Mouse (Mus musculus): Measurements from ENCODE around the gene 1700022I11Rik. TPM values are rescaled to one million over a fixed set of nuclear protein-coding genes. Genes with fewer than 3 reads are reported as not detected.
A peak's percentile ranks its signal among the peaks of the same experiment; 100 is the strongest.

1700022I11Rik gene
- polyA plus RNA-seq, 1 experiment from 2014 or later, result 0.47 TPM

DNA sequence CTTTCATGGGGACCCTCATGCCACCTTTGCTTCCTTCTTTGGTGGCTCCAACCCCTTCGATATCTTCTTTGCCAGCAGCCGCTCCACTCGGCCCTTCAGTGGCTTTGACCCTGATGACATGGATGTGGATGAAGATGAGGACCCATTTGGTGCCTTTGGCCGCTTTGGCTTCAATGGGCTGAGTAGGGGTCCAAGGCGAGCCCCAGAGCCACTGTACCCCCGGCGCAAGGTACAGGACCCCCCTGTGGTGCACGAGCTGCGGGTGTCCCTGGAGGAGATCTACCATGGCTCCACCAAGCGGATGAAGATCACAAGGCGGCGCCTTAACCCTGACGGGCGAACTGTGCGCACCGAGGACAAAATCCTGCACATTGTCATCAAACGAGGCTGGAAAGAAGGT, 12.8 kb upstream of the 1700022I11Rik start:
- peaks cover 19% of the 10 kb centered on the region for H3K4me1 ChIP-seq (ENCODE audit: control insufficient read depth, insufficient read depth, low read length)
- WGBS, result 95% methylated on average over 17 of the region's 17 CpGs

GRCm38 (mm10) chr4:42957306-42957705, 12.1 kb upstream of the 1700022I11Rik start:
- no peak overlapping the region for H3K27ac ChIP-seq (ENCODE audit: low read depth, low read length)
- peaks cover 54% of the 10 kb centered on the region for H3K36me3 ChIP-seq (ENCODE audit: control insufficient read depth, insufficient read depth, low read length)
- H3K27me3 ChIP-seq (replicated peaks; ENCODE audit: control insufficient read depth, insufficient read depth, low read length), result no peaks in the 10 kb centered on the region
- H3K4me1 ChIP-seq (ENCODE audit: control insufficient read depth, insufficient read depth, low read length), result peaks cover 11% of the 10 kb centered on the region
- DNase-seq (ENCODE audit: low spot score) (no peak), ATAC-seq (no peak)
- H3K4me3 ChIP-seq (ENCODE audit: low read depth, low read length), result no peak overlapping the region
- whole genome bisulfite sequencing, result 77% methylated on average over 11 of the region's 11 CpGs
- H3K9me3 ChIP-seq (replicated peaks; ENCODE audit: control insufficient read depth, low read length), result no peaks in the 10 kb centered on the region
- no peak overlapping the region for H3K9ac ChIP-seq (ENCODE audit: low read length)
- H3K4me2 ChIP-seq (ENCODE audit: low read length), result no peak overlapping the region

More for the DNA sequence above, 12.8 kb upstream of the 1700022I11Rik start:
- Histone ChIP-seq H3K36me3 (ENCODE audit: control insufficient read depth, insufficient read depth, low read length) (peaks cover 57% of the 10 kb centered on the region), H3K4me3 (ENCODE audit: low read depth, low read length) (no peak overlapping the region), H3K9me3 (replicated peaks; ENCODE audit: control insufficient read depth, low read length) (no peaks in the 10 kb centered on the region), H3K27ac (ENCODE audit: low read depth, low read length) (no peak overlapping the region), H3K4me2 (ENCODE audit: low read length) (no peak overlapping the region), H3K27me3 (replicated peaks; ENCODE audit: control insufficient read depth, insufficient read depth, low read length) (no peaks in the 10 kb centered on the region), H3K9ac (ENCODE audit: low read length) (no peak overlapping the region)
- DNase-seq (ENCODE audit: low spot score) (no peak), ATAC-seq (no peak)

GRCm38 (mm10) chr4:42957979-42958378, 11.4 kb upstream of the 1700022I11Rik start:
- Histone ChIP-seq H3K36me3 (ENCODE audit: control insufficient read depth, insufficient read depth, low read length) (peaks cover 53% of the 10 kb centered on the region), H3K9me3 (replicated peaks; ENCODE audit: control insufficient read depth, low read length) (no peaks in the 10 kb centered on the region)
- 87% methylated on average over 8 of the region's 8 CpGs for WGBS

DNA sequence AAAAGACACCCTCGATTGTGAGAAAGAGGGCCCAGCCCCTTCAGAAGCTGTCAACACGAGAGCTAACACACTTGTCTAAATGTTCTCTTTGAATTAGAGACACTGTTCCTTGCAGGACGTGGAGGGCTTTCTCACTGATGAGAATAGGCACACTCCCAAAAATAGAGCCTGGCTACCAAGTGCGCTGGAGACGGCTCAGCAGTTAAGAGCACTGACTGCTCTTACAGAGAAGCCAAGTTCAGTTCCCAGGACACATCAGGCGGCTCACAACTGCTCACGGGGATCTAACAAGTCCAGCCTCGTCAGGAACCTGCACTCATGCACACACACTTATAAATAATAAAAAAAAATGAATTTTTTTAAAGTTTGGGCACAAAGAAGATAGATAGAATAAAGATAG, 10.5 kb upstream of the 1700022I11Rik start:
- no peak for DNase-seq (ENCODE audit: low spot score)
- H3K27ac ChIP-seq (ENCODE audit: low read depth, low read length), result no peak overlapping the region

More at GRCm38 (mm10) chr4:42957979-42958378, 11.4 kb upstream of the 1700022I11Rik start:
- no peak for DNase-seq (ENCODE audit: low spot score)
- Histone ChIP-seq H3K27me3 (replicated peaks; ENCODE audit: control insufficient read depth, insufficient read depth, low read length) (no peaks in the 10 kb centered on the region), H3K4me3 (ENCODE audit: low read depth, low read length) (no peak overlapping the region), H3K27ac (ENCODE audit: low read depth, low read length) (no peak overlapping the region; the same call in 1 of the 2 replicates), H3K4me1 (ENCODE audit: control insufficient read depth, insufficient read depth, low read length) (peaks cover 5% of the 10 kb centered on the region), H3K9ac (ENCODE audit: low read length) (no peak overlapping the region), H3K4me2 (ENCODE audit: low read length) (no peak overlapping the region)
- ATAC-seq, result no peak

GRCm38 (mm10) chr4:42959382-42959781, 10.0 kb upstream of the 1700022I11Rik start:
- H3K27me3 ChIP-seq (replicated peaks; ENCODE audit: control insufficient read depth, insufficient read depth, low read length), result no peaks in the 10 kb centered on the region

More for the DNA sequence above, 10.5 kb upstream of the 1700022I11Rik start:
- ATAC-seq, result no peak
- Histone ChIP-seq H3K36me3 (ENCODE audit: control insufficient read depth, insufficient read depth, low read length) (peaks cover 50% of the 10 kb centered on the region), H3K9me3 (replicated peaks; ENCODE audit: control insufficient read depth, low read length) (no peaks in the 10 kb centered on the region), H3K9ac (ENCODE audit: low read length) (no peak overlapping the region), H3K4me2 (ENCODE audit: low read length) (no peak overlapping the region), H3K27me3 (replicated peaks; ENCODE audit: control insufficient read depth, insufficient read depth, low read length) (no peaks in the 10 kb centered on the region), H3K4me1 (ENCODE audit: control insufficient read depth, insufficient read depth, low read length) (no peaks in the 10 kb centered on the region), H3K4me3 (ENCODE audit: low read depth, low read length) (no peak overlapping the region)
- WGBS, result 71% methylated on average over 8 of the region's 8 CpGs

GRCm38 (mm10) chr4:42961592-42961991, 7.8 kb upstream of the 1700022I11Rik start:
- 31% methylated on average over 4 of the region's 4 CpGs for WGBS
- Histone ChIP-seq H3K9me3 (replicated peaks; ENCODE audit: control insufficient read depth, low read length) (no peaks in the 10 kb centered on the region), H3K9ac (ENCODE audit: low read length) (no peak overlapping the region), H3K4me2 (ENCODE audit: low read length) (no peak overlapping the region), H3K4me1 (ENCODE audit: control insufficient read depth, insufficient read depth, low read length) (no peaks in the 10 kb centered on the region), H3K27me3 (replicated peaks; ENCODE audit: control insufficient read depth, insufficient read depth, low read length) (no peaks in the 10 kb centered on the region), H3K27ac (ENCODE audit: low read depth, low read length) (no peak overlapping the region), H3K4me3 (ENCODE audit: low read depth, low read length) (no peak overlapping the region), H3K36me3 (ENCODE audit: control insufficient read depth, insufficient read depth, low read length) (peaks cover 28% of the 10 kb centered on the region)
- DNase-seq (ENCODE audit: low spot score) (peak; percentile 76), ATAC-seq (no peak)

More at GRCm38 (mm10) chr4:42959382-42959781, 10.0 kb upstream of the 1700022I11Rik start:
- H3K4me1 ChIP-seq (ENCODE audit: control insufficient read depth, insufficient read depth, low read length), result no peaks in the 10 kb centered on the region
- WGBS, result 78% methylated on average over 4 of the region's 4 CpGs
- H3K9me3 ChIP-seq (replicated peaks; ENCODE audit: control insufficient read depth, low read length), result no peaks in the 10 kb centered on the region
- ATAC-seq, result no peak
- H3K4me2 ChIP-seq (ENCODE audit: low read length), result no peak overlapping the region
- no peak overlapping the region for H3K4me3 ChIP-seq (ENCODE audit: low read depth, low read length)
- DNase-seq (ENCODE audit: low spot score), result no peak
- H3K27ac ChIP-seq (ENCODE audit: low read depth, low read length), result no peak overlapping the region
- no peak overlapping the region for H3K9ac ChIP-seq (ENCODE audit: low read length)
- peaks cover 50% of the 10 kb centered on the region for H3K36me3 ChIP-seq (ENCODE audit: control insufficient read depth, insufficient read depth, low read length)

DNA sequence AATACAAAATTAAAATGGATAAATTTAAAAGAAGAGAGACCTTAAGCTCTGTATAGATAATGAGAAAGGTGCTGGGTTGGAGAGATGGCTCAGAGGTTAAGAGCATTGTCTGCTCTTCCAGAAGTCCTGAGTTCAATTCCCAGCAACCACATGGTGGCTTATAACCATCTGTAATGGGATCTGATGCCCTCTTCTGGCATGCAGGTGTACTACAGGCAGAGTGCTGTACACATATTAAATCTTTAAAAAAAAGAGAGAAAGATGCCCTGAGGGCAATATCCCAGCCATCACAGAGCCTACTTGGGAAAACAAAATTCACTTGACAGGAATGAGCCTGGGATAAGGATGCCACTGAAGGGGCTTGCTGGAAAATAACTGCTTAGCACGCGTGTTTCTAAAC, 5.9 kb upstream of the 1700022I11Rik start:
- 90% methylated on average over 2 of the region's 2 CpGs for WGBS
- no peak for ATAC-seq
- H3K36me3 ChIP-seq (ENCODE audit: control insufficient read depth, insufficient read depth, low read length), result peaks cover 9% of the 10 kb centered on the region; the same call in 1 of the 2 replicates
- no peak overlapping the region for H3K4me3 ChIP-seq (ENCODE audit: low read depth, low read length)
- H3K9me3 ChIP-seq (replicated peaks; ENCODE audit: control insufficient read depth, low read length), result no peaks in the 10 kb centered on the region
- no peaks in the 10 kb centered on the region for H3K4me1 ChIP-seq (ENCODE audit: control insufficient read depth, insufficient read depth, low read length)
- no peak overlapping the region for H3K9ac ChIP-seq (ENCODE audit: low read length)
- no peak overlapping the region for H3K27ac ChIP-seq (ENCODE audit: low read depth, low read length)
- no peak overlapping the region for H3K4me2 ChIP-seq (ENCODE audit: low read length)
- DNase-seq (ENCODE audit: low spot score), result no peak
- H3K27me3 ChIP-seq (replicated peaks; ENCODE audit: control insufficient read depth, insufficient read depth, low read length), result no peaks in the 10 kb centered on the region

DNA sequence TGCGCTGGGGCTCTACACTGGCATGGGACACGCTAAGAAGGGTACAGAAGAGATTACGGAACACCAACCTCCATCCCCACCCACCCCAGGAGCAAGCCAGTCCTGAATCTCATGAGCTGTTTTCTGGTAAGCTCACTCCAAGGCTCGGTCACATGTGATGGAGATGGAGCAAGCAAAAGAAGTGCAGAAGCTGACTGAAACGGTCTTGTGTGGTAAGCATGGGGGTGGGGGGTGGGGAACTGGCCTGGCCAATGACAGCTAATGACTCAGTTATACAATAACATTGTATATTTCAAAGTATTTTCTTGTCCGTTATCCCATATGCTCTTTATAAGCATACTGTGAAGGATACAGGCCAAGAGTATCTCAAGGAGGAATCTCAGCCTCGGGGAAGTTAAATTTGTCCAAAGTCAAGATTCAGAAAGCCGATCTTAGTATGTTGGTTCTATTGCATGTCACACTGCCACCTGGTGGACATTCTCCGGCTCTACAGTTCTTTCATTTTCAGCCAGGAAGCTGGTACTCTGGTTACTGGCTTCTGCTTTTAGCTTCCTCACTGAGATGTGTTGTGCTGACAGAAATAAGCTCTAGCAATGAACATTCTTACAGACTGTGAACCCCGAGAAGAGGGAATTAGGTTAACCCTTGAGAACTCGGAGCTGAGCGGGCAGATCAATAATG, 4.2 kb upstream of the 1700022I11Rik start:
- no peak overlapping the region for H3K4me2 ChIP-seq (ENCODE audit: low read length)
- H3K4me1 ChIP-seq (ENCODE audit: control insufficient read depth, insufficient read depth, low read length), result no peaks in the 10 kb centered on the region
- 15% methylated on average over 12 of the region's 12 CpGs for WGBS
- H3K27ac ChIP-seq (ENCODE audit: low read depth, low read length), result no peak overlapping the region
- H3K9ac ChIP-seq (ENCODE audit: low read length), result no peak overlapping the region
- no peaks in the 10 kb centered on the region for H3K27me3 ChIP-seq (replicated peaks; ENCODE audit: control insufficient read depth, insufficient read depth, low read length)
- H3K36me3 ChIP-seq (ENCODE audit: control insufficient read depth, insufficient read depth, low read length), result no peaks in the 10 kb centered on the region
- no peak overlapping the region for H3K4me3 ChIP-seq (ENCODE audit: low read depth, low read length)
- DNase-seq (ENCODE audit: low spot score), result peak; percentile 87
- H3K9me3 ChIP-seq (replicated peaks; ENCODE audit: control insufficient read depth, low read length), result no peaks in the 10 kb centered on the region
- ATAC-seq, result peak; percentile 33; the same call in 1 of the 2 replicates

GRCm38 (mm10) chr4:42972952-42973351, 3.5 kb downstream of the 1700022I11Rik start:
- Histone ChIP-seq H3K36me3 (ENCODE audit: control insufficient read depth, insufficient read depth, low read length) (peaks cover 20% of the 10 kb centered on the region), H3K4me1 (ENCODE audit: control insufficient read depth, insufficient read depth, low read length) (no peaks in the 10 kb centered on the region), H3K4me2 (ENCODE audit: low read length) (no peak overlapping the region), H3K4me3 (ENCODE audit: low read depth, low read length) (no peak overlapping the region), H3K9me3 (replicated peaks; ENCODE audit: control insufficient read depth, low read length) (no peaks in the 10 kb centered on the region), H3K27ac (ENCODE audit: low read depth, low read length) (no peak overlapping the region), H3K27me3 (replicated peaks; ENCODE audit: control insufficient read depth, insufficient read depth, low read length) (no peaks in the 10 kb centered on the region), H3K9ac (ENCODE audit: low read length) (no peak overlapping the region)
- no peak for ATAC-seq
- WGBS, result 82% methylated on average over 4 of the region's 4 CpGs
- DNase-seq (ENCODE audit: low spot score), result no peak

Data from forebrain, embryonic 14.5 days (tissue).